Mouse (Mus musculus): ENCODE measurements at regions not wholly inside any gene's neighbourhood (a gene's known extent, or its start where the extent isn't known, plus 50 kb on each side); places are given as distances from the start of the nearest gene placed in this dataset.

DNA sequence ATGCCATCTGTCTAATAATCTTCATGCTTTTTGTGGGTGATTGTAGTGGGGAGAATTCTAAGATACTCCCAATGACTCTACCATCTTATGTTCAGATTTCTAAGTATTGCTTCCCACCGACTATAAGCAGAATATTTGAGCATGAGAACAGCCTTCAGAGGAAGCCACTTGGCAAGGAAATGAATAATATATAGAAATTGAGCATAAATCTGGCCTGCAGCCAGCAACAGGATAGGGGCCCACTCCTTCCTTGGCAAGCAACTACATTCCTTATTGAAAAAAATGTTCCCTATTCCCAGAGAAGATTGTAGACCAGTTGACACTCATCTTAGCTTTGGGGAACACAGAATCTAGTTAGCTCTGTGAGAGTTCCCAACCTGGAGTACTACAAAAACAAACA, 591.5 kb upstream of the A1bg start:
- TF ChIP-seq CTCF (IDR thresholded peaks at IDR 0.05; ENCODE audit: low read depth), result no peak
- no peak for TF ChIP-seq EP300 (IDR thresholded peaks at IDR 0.05; ENCODE audit: low read depth)

Data from heart, postnatal 0 days (tissue).